Mouse (Mus musculus) lung, adult 2 months (tissue): ENCODE data around the gene Por.
A peak's percentile ranks its signal among the peaks of the same experiment; 100 is the strongest.

Experiments used
- CTCF ChIP-seq: fragments of 200-500 bp; IDR thresholded peaks from 2 replicates; pipeline ENCODE4 v1.5.1; 2011; ENCODE audit warnings: mild to moderate bottlenecking, low read length, control low read depth; ENCODE audit not compliant: insufficient read depth
- POLR2A ChIP-seq: fragments of 200-500 bp; IDR thresholded peaks from 2 replicates; pipeline ENCODE4 v1.6.1; 2011; ENCODE audit warnings: low read depth, mild to moderate bottlenecking, control low read depth, low read length, borderline replicate concordance; ENCODE audit errors: extremely low read depth

DNA sequence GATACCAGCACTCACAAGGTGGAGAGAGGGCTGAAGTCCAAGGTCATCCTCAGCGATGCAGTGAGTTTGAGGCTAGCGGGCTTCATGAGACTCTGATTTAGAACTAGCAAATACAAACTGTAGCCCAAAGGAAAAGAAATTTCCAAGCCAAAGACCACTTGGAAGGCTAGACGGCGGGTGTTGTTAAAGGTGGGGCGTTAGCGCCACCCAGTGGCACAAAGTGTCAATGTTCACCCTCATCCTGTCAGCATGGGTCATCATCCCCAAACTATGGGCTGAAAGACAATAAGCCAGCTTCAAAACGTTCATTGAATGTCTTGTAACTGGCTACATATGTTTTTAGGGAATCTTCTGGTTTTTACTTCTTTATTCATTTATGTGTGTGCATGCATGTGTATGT is 93.7 kb downstream of the Por start:
- TF ChIP-seq POLR2A (no peak), CTCF (peak; percentile 98)
